Mouse (Mus musculus) ES-Bruce4 (cell line): ENCODE data around the gene Mest.

Source experiments
- CTCF ChIP-seq: IDR thresholded peaks from one replicate; pipeline ENCODE4 v1.8.1; 2011; ENCODE audit warnings: low read depth, low read length
- EP300 ChIP-seq: IDR thresholded peaks from 2 replicates; pipeline ENCODE4 v1.6.1; 2011; ENCODE audit warnings: low read depth, low read length; ENCODE audit not compliant: insufficient read depth
- POLR2A ChIP-seq: IDR thresholded peaks from one replicate; pipeline ENCODE4 v1.8.1; 2011; ENCODE audit warnings: low read length; ENCODE audit not compliant: insufficient read depth

DNA sequence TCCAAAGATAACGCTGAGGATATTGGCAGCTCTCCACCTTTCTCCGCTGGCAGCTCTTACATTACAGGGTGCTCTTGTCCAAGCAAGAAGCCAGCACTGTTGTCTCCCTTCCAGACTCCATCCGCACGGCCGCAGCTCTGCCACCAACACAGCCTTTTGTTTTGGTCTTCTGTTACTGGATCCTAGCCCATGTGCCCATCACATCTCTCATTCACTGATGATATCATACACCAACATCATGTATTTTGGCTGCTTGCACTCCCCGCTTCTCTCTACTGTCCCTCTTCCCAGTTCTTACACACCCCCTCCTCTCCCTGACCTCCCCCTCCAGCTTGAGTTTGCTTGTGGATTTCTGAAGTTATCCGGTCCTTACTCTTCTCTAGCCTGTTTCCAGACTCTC, 6.6 kb upstream of the Mest start:
- TF ChIP-seq CTCF (no peak), POLR2A (no peak), EP300 (no peak)
